Mouse (Mus musculus): ENCODE results near the gene Arl6ip5. TPM values are rescaled to one million over a fixed set of nuclear protein-coding genes. Genes with fewer than 3 reads are reported as not detected.

Gene Arl6ip5
- polyA plus RNA-seq, 1 experiment from 2014 or later: 70.7 TPM

- peak within 1 kb of the TSS; percentile 94 for H3K9ac ChIP-seq (replicated peaks; ENCODE audit: low read length)
- H3K9me3 ChIP-seq (ENCODE audit: control insufficient read depth, low read length): no peaks in the 10 kb centered on the region
- no peaks in the 10 kb centered on the region for H3K27me3 ChIP-seq (ENCODE audit: control insufficient read depth, insufficient read depth, low read length)
- ATAC-seq (ENCODE audit: low FRiP score, low TSS enrichment) (peak; percentile 99), DNase-seq (peak; percentile 100)
- H3K36me3 ChIP-seq (ENCODE audit: control insufficient read depth, insufficient read depth, low read length): 0 out of 2 replicates have a peak, but pooled peaks cover 3% of the 10 kb centered on the region
- peaks cover 13% of the 10 kb centered on the region for H3K4me1 ChIP-seq (ENCODE audit: control insufficient read depth, insufficient read depth, low read length)
- peak within 1 kb of the TSS; percentile 89 for H3K27ac ChIP-seq (replicated peaks; ENCODE audit: low read depth, low read length)
- H3K4me2 ChIP-seq (ENCODE audit: low read length): peak within 1 kb of the TSS; percentile 63
- WGBS: 1% methylated on average over 38 of the region's 38 CpGs
- peak within 1 kb of the TSS; percentile 94 for H3K4me3 ChIP-seq (replicated peaks; ENCODE audit: low read depth, low read length)
Measured at GRCm38 (mm10) chr6:97205439-97205885, 5.0 kb upstream of the Arl6ip5 start, which contains the start of gene Uba3. Gene Uba3 (minus strand): TSS chr6:97205647.

GRCm38 (mm10) chr6:97207085-97207484, 3.4 kb upstream of the Arl6ip5 start:
- Histone ChIP-seq H3K9me3 (ENCODE audit: control insufficient read depth, low read length) (no peaks in the 10 kb centered on the region), H3K36me3 (ENCODE audit: control insufficient read depth, insufficient read depth, low read length) (no peaks in the 10 kb centered on the region), H3K4me3 (replicated peaks; ENCODE audit: low read depth, low read length) (no peak overlapping the region), H3K4me1 (ENCODE audit: control insufficient read depth, insufficient read depth, low read length) (peaks cover 21% of the 10 kb centered on the region), H3K27ac (replicated peaks; ENCODE audit: low read depth, low read length) (no peak overlapping the region), H3K27me3 (ENCODE audit: control insufficient read depth, insufficient read depth, low read length) (no peaks in the 10 kb centered on the region), H3K9ac (replicated peaks; ENCODE audit: low read length) (no peak overlapping the region), H3K4me2 (ENCODE audit: low read length) (no peak overlapping the region)
- no peak for DNase-seq
- ATAC-seq (ENCODE audit: low FRiP score, low TSS enrichment): no peak
- WGBS: 77% methylated on average over 4 of the region's 4 CpGs

GRCm38 (mm10) chr6:97208406-97208805, 2.1 kb upstream of the Arl6ip5 start:
- DNase-seq: no peak
- Histone ChIP-seq H3K27ac (replicated peaks; ENCODE audit: low read depth, low read length) (no peak overlapping the region), H3K27me3 (ENCODE audit: control insufficient read depth, insufficient read depth, low read length) (no peaks in the 10 kb centered on the region), H3K9me3 (ENCODE audit: control insufficient read depth, low read length) (no peaks in the 10 kb centered on the region), H3K4me3 (replicated peaks; ENCODE audit: low read depth, low read length) (no peak overlapping the region), H3K36me3 (ENCODE audit: control insufficient read depth, insufficient read depth, low read length) (no peaks in the 10 kb centered on the region), H3K4me2 (ENCODE audit: low read length) (no peak overlapping the region), H3K9ac (replicated peaks; ENCODE audit: low read length) (no peak overlapping the region), H3K4me1 (ENCODE audit: control insufficient read depth, insufficient read depth, low read length) (peaks cover 31% of the 10 kb centered on the region)
- ATAC-seq (ENCODE audit: low FRiP score, low TSS enrichment): no peak
- 32% methylated on average over 3 of the region's 3 CpGs for WGBS

GRCm38 (mm10) chr6:97209201-97209600, 1.3 kb upstream of the Arl6ip5 start:
- Histone ChIP-seq H3K36me3 (ENCODE audit: control insufficient read depth, insufficient read depth, low read length) (no peaks in the 10 kb centered on the region), H3K9ac (replicated peaks; ENCODE audit: low read length) (no peak overlapping the region), H3K4me3 (replicated peaks; ENCODE audit: low read depth, low read length) (no peak overlapping the region), H3K4me1 (ENCODE audit: control insufficient read depth, insufficient read depth, low read length) (peaks cover 25% of the 10 kb centered on the region), H3K27me3 (ENCODE audit: control insufficient read depth, insufficient read depth, low read length) (no peaks in the 10 kb centered on the region), H3K27ac (replicated peaks; ENCODE audit: low read depth, low read length) (no peak overlapping the region), H3K4me2 (ENCODE audit: low read length) (no peak overlapping the region), H3K9me3 (ENCODE audit: control insufficient read depth, low read length) (no peaks in the 10 kb centered on the region)
- ATAC-seq (ENCODE audit: low FRiP score, low TSS enrichment) (no peak), DNase-seq (no peak)
- 53% methylated on average over 3 of the region's 3 CpGs for WGBS

- no peak for ATAC-seq (ENCODE audit: low FRiP score, low TSS enrichment)
- Histone ChIP-seq H3K36me3 (ENCODE audit: control insufficient read depth, insufficient read depth, low read length) (no peaks in the 10 kb centered on the region), H3K4me2 (ENCODE audit: low read length) (no peak overlapping the region), H3K9me3 (ENCODE audit: control insufficient read depth, low read length) (no peaks in the 10 kb centered on the region), H3K9ac (replicated peaks; ENCODE audit: low read length) (no peak overlapping the region), H3K27me3 (ENCODE audit: control insufficient read depth, insufficient read depth, low read length) (no peaks in the 10 kb centered on the region), H3K4me1 (ENCODE audit: control insufficient read depth, insufficient read depth, low read length) (peaks cover 20% of the 10 kb centered on the region), H3K27ac (replicated peaks; ENCODE audit: low read depth, low read length) (no peak overlapping the region), H3K4me3 (replicated peaks; ENCODE audit: low read depth, low read length) (no peak overlapping the region)
- WGBS: 92% methylated on average over 4 of the region's 4 CpGs
- DNase-seq: no peak
Measured at GRCm38 (mm10) chr6:97209751-97210150, 738 bp upstream of the Arl6ip5 start.

DNA sequence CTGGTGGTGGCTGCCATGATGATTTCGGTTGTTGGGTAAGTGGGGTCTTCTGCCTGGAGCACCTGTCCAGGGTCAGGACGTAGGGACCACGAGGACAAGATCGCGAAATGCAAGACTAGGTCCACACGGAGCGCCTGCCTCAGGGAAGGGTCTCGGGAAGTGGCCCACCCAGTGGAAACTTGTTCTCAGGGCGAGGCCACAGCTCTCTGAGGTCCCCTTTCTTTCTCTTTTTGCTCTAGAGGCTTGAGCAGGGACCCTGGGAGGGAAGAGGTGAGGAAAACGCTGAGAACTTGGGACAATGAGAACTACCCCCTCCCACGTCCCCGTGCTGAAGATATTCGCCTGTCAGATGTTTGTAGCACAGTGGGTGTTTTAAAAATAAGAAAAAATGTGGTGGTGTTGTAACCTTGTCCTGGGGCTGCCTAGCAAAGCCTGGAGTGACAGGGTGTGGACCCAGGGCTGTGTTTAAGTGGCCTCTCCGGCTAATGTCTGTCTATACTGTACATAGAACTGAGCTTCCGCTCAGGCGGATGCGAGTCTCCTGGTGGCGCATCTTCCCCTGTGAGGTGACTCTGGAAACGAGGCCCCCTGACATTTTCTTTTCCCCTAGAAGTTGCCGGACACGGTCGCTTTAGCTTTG, 593 bp downstream of the Arl6ip5 start:
- Histone ChIP-seq H3K9me3 (ENCODE audit: control insufficient read depth, low read length) (no peaks in the 10 kb centered on the region), H3K27ac (replicated peaks; ENCODE audit: low read depth, low read length) (peak overlapping the region; percentile 47), H3K4me1 (ENCODE audit: control insufficient read depth, insufficient read depth, low read length) (peaks cover 20% of the 10 kb centered on the region), H3K4me3 (replicated peaks; ENCODE audit: low read depth, low read length) (peak overlapping the region; percentile 67), H3K27me3 (ENCODE audit: control insufficient read depth, insufficient read depth, low read length) (no peaks in the 10 kb centered on the region), H3K4me2 (ENCODE audit: low read length) (peak overlapping the region; percentile 59), H3K9ac (replicated peaks; ENCODE audit: low read length) (peak overlapping the region; percentile 73), H3K36me3 (ENCODE audit: control insufficient read depth, insufficient read depth, low read length) (0 out of 2 replicates have a peak, but pooled peaks cover 6% of the 10 kb centered on the region)
- ATAC-seq (ENCODE audit: low FRiP score, low TSS enrichment) (peak; percentile 64), DNase-seq (peak; percentile 56)
- WGBS: 2% methylated on average over 22 of the region's 22 CpGs

GRCm38 (mm10) chr6:97211981-97212380, 1.5 kb downstream of the Arl6ip5 start:
- Histone ChIP-seq H3K36me3 (ENCODE audit: control insufficient read depth, insufficient read depth, low read length) (0 out of 2 replicates have a peak, but pooled peaks cover 6% of the 10 kb centered on the region), H3K4me3 (replicated peaks; ENCODE audit: low read depth, low read length) (peak overlapping the region; percentile 67), H3K27ac (replicated peaks; ENCODE audit: low read depth, low read length) (no peak overlapping the region), H3K4me1 (ENCODE audit: control insufficient read depth, insufficient read depth, low read length) (peaks cover 20% of the 10 kb centered on the region), H3K27me3 (ENCODE audit: control insufficient read depth, insufficient read depth, low read length) (no peaks in the 10 kb centered on the region), H3K9ac (replicated peaks; ENCODE audit: low read length) (peak overlapping the region; percentile 25; the same call in 1 of the 2 replicates), H3K9me3 (ENCODE audit: control insufficient read depth, low read length) (no peaks in the 10 kb centered on the region), H3K4me2 (ENCODE audit: low read length) (peak overlapping the region; percentile 59)
- 69% methylated on average over 12 of the region's 12 CpGs for WGBS
- ATAC-seq (ENCODE audit: low FRiP score, low TSS enrichment) (no peak), DNase-seq (peak; percentile 13)

DNA sequence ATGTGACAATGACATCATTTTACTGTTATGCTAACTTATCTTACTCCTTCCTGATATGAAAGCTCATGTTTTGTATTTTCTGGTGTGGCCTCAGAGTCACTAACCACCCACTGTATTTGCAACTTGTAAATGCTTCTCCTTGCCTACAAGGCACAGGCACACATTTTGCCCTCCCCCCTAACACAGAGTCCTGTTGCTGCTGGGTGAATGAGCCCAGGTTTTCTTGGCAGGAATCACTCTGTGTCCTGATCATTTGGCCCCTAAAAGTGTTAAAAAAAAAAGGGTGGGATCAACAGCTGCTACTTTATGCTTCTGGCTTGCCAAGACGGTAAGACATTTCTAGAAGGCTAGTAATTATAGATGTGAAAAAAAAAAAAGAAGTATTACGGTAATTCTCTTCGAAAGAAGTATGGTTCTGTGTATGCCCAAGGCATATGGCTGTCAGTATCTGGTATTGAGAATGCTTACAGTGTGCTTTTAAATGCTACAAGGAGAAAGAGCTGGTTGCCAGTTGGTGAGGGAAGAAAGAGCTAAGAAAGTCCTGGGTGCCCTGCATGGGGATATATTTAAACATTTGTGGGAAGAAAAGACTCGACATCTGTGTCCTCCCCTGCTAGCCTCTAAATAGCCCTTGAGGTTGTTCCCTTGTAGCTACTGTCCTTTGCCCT, 5.8 kb downstream of the Arl6ip5 start:
- ATAC-seq (ENCODE audit: low FRiP score, low TSS enrichment): no peak
- no peak for DNase-seq
- peaks cover 20% of the 10 kb centered on the region for H3K4me1 ChIP-seq (ENCODE audit: control insufficient read depth, insufficient read depth, low read length)
- H3K27me3 ChIP-seq (ENCODE audit: control insufficient read depth, insufficient read depth, low read length): no peaks in the 10 kb centered on the region
- WGBS: 89% methylated on average over 4 of the region's 4 CpGs
- no peak overlapping the region for H3K27ac ChIP-seq (replicated peaks; ENCODE audit: low read depth, low read length)
- no peak overlapping the region for H3K4me2 ChIP-seq (ENCODE audit: low read length)
- no peaks in the 10 kb centered on the region for H3K9me3 ChIP-seq (ENCODE audit: control insufficient read depth, low read length)
- no peak overlapping the region for H3K4me3 ChIP-seq (replicated peaks; ENCODE audit: low read depth, low read length)
- H3K36me3 ChIP-seq (ENCODE audit: control insufficient read depth, insufficient read depth, low read length): 0 out of 2 replicates have a peak, but pooled peaks cover 6% of the 10 kb centered on the region
- H3K9ac ChIP-seq (replicated peaks; ENCODE audit: low read length): no peak overlapping the region

Data from midbrain, embryonic 14.5 days (tissue).